Mouse (Mus musculus) central nervous system, embryonic 11.5 days (tissue): ENCODE measurements around the gene Fam131b. TPM values are rescaled to one million over a fixed set of nuclear protein-coding genes. Genes with fewer than 3 reads are reported as not detected.

Experiments
- polyA plus RNA-seq: library from polyadenylated mRNA; depleted of rRNA; stranded (reverse); fragments of >200 nt; gene quantifications from 2 replicates; pipeline ENCODE4 v1.2.3, GENCODE M21; 2012; rRNA removed

Gene Fam131b
- 10.4 and 12.3 TPM in 2 replicates for polyA plus RNA-seq

DNA sequence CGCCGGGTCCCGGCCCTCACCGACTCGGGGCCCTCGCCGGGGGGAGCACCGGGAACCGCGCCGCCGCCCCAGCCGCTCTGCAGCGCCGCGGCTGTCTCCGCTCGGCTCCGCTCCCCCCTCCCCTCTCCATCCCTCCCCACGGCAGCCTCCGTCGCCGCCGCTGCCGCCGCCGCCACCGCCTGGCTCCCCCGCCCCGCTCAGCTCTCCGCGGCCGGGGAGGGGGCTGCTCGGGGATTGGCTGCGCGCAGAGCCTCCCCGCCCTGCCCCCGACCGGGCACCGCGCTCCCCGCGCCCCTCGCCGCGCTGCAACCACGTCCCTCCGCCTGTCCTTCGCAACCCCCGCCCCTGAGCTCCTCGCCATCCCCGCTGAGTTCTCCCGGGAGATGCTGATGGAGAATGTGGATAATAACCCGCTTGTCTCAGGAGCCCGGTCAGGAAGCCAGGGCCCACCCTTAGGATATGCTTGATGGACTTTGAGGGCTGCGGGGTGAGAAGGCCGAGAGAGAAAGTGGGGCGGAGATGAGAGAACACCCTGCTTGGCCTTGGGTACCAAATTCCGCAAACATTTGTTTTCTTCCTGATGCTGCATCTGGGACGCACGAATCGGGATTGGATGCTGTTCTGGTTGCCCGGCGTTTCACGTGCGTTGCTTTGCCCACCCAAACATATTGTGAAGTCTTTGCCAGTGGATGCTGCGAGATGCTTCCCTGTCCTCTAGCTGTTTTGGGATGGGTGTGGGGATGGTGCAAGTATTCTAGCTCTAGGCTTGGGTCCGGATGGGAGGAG is at the start of gene Fam131b:
Gene Fam131b (minus strand): TSS at position 162 of the 786 bp plus-strand sequence.

DNA sequence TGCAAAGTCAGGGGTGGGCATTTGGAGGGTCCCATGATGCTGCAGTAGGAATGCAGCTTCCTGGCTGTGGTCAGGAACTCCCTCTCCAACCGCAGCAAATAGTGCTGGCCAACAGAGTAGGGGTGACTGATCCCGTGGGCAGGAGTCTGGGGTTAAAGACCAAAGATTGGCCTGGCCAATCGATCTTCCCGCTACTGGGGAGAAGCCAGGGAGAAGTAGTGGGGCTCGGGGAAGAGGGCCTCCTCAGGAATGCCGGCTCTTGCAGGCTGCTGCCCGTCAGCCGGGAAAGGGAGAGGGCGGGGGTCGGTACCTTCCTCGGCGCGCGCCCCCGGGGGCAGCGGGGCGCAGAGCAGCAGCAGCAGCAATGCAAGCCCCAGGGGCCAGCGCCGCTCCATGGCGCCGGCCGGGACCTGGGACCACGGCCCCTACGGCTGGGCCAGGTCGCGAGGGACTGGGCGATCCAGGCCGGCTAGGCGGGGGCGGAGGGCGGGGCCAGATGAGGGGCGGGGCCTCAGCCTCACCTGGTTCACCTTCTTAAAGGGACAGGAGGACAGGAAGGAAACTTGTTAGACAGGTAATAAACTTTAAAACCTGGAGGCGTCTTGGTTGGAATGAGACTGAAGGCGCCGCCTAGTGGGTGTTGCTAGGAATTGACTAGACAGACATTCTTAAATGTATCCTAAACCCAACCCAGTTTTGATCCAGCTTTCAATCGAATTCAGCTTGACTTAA is 48.5 kb upstream of the Fam131b start, which contains the start of gene Epha1:
Gene Epha1 (minus strand): TSS at position 453 of the 732 bp plus-strand sequence.

DNA sequence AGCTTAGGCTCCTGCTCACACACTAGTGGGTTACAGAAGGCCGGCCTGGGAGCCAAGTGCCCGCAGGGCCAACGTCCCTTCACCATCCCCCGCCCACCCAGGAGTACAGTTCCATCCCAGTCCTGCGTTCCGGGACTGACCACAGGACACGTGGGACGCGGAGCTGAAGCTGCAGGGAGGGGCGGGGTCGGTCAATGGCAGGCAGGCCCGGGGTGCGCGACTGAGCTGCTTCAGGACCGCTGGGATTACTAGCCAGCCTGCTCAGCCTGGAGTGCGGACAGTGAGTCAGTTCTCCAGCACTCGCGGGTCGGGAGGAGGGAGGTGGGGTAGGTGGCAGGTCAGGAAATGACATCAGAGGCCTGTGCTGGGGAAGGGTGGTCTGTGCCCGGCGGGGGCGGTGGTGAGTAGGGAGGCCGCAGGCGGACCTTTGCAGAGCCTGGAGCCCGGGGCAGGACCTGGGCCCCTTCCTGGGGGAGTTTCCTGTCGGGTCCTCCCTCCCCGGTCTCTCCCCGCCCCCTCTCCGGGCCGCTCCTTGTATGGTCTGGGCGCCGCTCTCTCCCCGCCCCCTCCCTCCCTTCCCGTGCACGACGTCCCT is 25.1 kb upstream of the Fam131b start, which contains the start of gene Zyx:
Gene Zyx (plus strand): TSS at position 205 of the 595 bp plus-strand sequence.

DNA sequence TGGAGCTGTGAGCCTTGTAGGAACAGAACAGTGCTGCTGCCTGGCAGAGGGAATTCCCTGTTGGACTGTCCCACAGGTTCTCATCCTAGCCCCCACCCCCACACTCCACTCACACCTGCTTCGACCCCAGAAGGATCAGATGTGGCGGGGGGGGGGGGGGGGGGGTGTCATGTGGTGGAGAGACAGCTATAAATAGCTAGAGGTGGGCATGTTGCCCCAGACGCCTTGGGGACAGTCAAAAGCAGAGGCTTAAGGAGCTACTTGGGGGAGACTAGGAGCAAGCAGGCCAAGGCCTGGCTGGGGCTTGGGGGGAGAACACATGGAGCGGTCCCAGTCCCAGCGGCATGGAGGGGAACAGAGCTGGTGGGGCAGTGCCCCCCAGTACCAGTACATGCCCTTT is 38.0 kb downstream of the Fam131b start, which contains the start of gene Clcn1:
Gene Clcn1 (plus strand): TSS at position 238 of the 400 bp plus-strand sequence.

Other genes starting within 250 kb of the Fam131b start
- not detected in 2 replicates for gene Tas2r139, start 183.7 kb downstream of the Fam131b start, polyA plus RNA-seq
- gene Tas2r144, start 109.3 kb downstream of the Fam131b start, polyA plus RNA-seq = not detected in 2 replicates
- 11.7 and 18.5 TPM in 2 replicates for gene Gstk1, start 78.7 kb downstream of the Fam131b start, polyA plus RNA-seq
- gene Tmem139, start 62.7 kb downstream of the Fam131b start, polyA plus RNA-seq = 0.35 and 0.87 TPM in 2 replicates
- gene Casp2, start 59.7 kb downstream of the Fam131b start, polyA plus RNA-seq = 79.0 and 114 TPM in 2 replicates
- gene Clcn1, start 38.0 kb downstream of the Fam131b start, polyA plus RNA-seq = 8.6 and 9.3 TPM in 2 replicates
- 57.3 and 91.0 TPM in 2 replicates for gene Zyx, start 25.0 kb upstream of the Fam131b start, polyA plus RNA-seq
- gene Epha1, start 48.6 kb upstream of the Fam131b start, polyA plus RNA-seq = 1.9 and 3.1 TPM in 2 replicates
- 0.14 TPM in 1 of 2 replicates, not detected in the other for gene Tas2r143, start 75.6 kb upstream of the Fam131b start, polyA plus RNA-seq
- gene Tas2r135, start 80.8 kb upstream of the Fam131b start, polyA plus RNA-seq = 0.09 TPM in 1 of 2 replicates, not detected in the other
- gene Tas2r126, start 109.9 kb upstream of the Fam131b start, polyA plus RNA-seq = not detected in 2 replicates
- not detected in 2 replicates for gene Olfr458, start 140.6 kb upstream of the Fam131b start, polyA plus RNA-seq
- not detected in 2 replicates for gene Olfr457, start 151.7 kb upstream of the Fam131b start, polyA plus RNA-seq
- not detected in 2 replicates for gene Olfr456, start 162.6 kb upstream of the Fam131b start, polyA plus RNA-seq
- not detected in 2 replicates for gene Olfr455, start 222.9 kb upstream of the Fam131b start, polyA plus RNA-seq